Mouse (Mus musculus) stomach, postnatal 0 days (tissue): ENCODE data around the gene Ctbp2.

Experiments used
- CTCF ChIP-seq: IDR thresholded peaks from 2 replicates; pipeline ENCODE4 v1.5.1; 2016; ENCODE audit warnings: antibody characterized with exemption, low read depth, mild to moderate bottlenecking, moderate library complexity
- EP300 ChIP-seq: optimal IDR thresholded peaks from 2 replicates; pipeline ENCODE3; 2016; ENCODE audit warnings: antibody characterized with exemption

DNA sequence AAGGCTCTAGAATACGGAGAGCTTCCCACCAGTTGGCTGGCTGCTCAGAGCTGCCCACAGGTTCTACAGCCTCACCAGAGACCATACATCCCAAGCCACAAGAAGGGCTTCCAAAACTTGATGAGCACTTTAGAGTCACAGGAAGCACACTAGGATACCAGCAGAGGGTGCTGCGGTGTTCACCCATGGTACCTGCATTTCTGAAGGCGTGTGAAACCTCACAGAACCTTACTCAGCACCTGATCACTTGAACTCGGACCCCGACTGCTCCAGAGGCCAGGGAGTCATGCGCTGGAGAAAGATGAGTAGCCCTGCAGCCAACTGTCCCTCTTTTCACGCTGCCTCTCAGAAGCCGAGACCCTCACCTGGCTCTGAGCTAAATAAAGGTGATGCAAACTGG, 130.0 kb downstream of the Ctbp2 start:
- peak; percentile 58 for TF ChIP-seq CTCF
- no peak for TF ChIP-seq EP300
